Mouse (Mus musculus): Measurements from ENCODE around the gene C1ql4.

The C1ql4 gene

DNA sequence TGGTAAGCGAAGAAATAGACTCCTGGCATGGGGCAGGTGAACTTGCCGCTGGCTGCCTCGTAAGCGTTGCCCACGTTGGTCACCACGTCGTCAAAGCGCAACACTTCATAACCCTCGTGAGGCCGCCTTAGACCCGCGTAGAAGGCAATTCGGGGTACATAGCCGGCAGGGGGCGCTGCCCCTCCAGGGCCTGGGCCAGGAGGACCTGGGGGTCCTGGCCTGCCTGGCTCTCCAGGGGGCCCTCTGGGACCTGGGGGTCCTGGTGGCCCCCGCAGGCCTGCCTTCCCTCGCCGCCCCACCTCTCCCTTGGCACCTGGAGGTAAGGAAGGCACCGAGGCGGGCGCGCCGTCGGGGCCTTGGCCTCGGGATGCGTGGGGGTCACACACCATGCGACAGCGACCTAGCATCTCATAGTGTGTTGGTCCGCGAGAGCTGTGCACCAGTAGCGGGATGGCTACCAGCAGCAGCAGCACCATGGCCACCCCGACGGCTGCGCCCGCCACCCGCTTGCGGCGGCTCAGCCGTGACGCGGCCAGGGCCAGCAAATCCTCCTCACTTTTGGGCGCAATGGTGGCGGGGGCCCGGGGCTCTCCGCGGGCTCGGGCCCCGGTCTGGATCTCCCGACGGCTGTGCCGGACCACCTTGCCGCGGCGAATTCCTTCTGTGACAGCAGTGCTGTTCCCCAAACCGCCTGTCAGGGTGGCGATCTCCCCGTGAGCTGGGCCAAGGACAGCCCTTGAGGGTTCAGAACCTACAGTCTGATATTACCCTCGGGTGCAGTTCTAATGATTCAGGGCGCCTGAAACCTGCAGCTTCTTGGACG lies at the start of gene C1ql4:
C1ql4 (minus strand) TSS at position 565 of the 823 bp plus-strand sequence.
- in situ Hi-C loops (cut with MboI): no loop called here

DNA sequence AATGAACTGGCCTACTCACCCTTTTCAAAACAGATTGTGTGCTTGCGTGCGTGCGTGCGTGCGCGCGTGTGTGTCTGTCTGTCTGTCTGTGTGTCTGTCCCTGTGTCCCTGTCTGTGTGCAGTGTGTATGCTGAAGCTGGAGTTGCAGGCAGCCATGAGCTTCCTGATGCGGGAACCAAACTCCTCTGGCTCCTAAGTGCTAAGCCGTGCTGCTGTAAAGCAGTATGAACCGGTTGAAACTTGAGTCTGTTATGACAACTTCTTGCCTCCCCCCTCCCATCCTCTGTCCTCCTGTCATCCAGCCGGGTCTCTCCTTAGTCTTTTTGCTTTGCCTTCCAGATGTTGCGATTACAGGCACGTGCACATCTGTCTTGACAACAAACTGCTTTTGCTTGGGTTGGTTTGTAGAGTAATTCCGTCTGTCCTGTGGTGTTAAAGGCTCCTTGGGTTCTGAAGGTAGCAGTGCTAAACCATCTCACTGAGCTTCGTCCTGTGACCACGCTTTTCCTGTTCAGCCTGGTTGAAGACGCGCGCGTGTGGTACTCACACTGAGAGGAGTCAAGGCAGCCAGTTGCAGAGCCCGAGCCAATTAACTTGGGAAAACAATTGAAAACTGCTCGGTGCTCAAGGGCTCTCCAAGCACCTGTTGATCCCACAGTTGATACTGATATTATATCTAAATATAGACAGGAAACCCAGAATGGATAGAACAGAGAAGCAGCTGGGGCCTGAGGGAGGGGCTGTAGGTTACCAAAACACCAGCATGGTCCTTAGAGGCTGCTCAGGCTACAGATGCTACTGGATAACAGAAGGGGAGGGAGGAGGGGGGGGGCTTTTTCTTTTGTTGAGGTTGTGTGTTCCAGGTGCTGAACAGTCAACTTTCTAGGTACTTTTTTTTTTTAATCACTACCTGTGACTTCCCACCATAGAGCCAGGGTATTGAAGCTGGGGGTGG lies 42.6 kb upstream of the C1ql4 start:
- in situ Hi-C loops (cut with MboI): no loop called here

DNA sequence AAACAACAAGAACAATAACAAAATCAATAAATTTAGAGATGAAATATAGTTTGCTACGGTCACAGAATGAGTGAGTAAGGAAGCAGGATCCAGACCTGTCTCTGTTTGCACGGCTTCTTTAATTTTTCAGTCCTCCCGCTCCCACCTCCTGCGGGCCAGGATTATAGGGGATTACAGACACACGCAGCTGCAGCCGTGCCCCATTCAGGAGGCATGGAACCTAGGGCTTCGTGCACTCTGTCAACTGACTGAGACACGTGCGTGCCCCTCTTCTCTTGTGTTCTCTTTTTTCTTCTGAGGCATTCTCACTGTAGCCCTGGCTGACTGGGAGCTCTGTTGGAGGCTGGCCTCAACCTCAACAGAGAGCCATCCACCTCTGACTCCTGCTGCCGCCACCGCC lies 41.8 kb upstream of the C1ql4 start:
- in situ Hi-C loops (cut with MboI): no loop called here

DNA sequence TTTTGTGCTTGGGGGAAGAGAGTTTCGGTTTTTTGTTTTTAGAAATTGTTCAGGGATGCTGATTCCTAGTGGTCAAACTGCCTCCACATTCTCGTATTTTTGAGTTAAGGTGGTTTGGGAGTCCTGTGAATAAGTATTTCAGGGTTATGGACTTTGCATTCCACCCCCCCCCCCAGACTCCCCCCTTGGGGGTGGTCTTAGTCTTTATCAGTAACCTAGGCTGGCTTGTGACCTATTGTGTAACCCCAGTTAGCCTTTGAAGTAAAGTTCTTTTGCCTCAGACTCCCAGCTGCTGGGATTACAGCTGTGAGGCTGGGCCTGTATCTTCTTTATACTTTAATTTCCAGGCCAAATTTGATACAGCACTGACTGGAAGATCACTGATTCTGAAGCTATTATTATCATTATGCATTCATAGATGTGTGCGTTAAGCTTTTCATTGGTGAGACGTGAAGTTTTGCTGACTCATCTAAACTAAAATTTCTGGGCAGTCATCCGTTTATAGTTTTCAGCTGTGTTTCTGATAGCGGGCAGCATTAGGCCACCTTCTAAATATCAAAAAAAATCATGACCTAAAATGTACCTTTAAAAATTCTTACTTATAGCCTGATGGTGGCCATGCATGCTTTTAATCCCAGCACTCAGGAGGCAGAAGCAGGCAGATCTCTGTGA lies 40.4 kb upstream of the C1ql4 start:
- in situ Hi-C loops (cut with MboI): no loop called here

DNA sequence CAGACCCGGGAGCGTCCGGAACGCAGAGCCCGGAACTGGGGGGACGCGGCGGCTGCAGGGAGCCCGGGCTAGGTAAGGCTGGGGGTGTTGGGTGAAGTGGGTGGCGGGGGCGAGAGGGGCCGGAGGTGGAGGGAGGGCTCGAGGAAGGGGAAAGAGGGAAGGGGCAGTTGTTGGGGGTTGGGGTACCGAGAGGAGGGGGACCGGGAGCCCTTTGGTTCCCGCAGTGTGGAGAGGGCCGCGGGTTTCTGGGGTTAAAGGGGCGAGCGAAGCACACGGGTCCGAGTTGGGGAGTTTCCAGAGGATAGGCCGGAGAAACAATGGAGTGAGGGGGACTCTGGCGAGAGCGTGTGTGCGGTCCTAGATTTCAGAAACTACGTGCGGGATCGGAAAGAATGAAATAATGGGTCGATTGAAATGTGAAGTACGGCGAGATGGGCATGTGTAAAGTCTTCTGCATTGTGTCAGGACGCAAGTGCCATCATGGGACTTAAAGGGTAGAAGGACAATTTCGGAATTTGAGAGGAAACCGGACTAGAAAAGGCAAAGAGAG lies 39.3 kb upstream of the C1ql4 start:
- in situ Hi-C loops (cut with MboI): no loop called here

DNA sequence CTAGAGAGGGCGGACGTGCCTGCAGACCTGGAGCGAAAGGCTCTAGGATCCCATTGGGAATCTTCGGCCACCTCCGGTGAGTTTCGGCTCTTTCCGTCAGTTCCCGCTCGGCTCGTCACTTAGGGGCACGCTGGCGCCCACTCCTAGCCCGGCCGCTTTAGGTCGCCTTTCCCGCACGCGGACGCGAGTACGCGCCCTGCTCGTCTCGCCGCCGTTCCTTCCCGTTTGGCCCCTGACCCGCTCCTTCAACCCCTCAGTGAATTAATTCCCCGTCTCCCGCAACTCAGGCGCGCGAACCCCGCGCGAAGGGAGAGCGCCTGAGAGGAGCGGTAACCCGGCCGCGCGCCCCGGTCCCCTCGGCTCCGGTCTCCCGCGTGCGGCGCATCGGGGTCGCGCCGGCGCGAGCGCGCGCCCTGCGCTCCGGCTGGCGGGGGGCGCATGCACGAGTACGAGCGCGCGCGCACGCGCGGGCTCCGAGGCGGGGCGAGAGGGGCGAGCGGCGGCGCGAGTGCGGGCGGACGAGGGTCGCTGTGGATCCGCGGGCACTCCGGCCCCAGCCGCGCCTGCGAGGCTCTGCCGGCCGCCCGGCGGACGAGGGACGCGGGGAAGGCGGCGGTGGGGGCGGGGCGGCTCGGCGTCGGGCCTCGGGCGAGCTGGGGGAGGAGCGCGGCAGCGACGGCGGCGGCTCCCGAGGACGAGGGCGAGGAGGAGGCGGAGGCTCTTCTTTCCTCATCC lies 38.6 kb upstream of the C1ql4 start:
- in situ Hi-C loops (cut with MboI): no loop called here

DNA sequence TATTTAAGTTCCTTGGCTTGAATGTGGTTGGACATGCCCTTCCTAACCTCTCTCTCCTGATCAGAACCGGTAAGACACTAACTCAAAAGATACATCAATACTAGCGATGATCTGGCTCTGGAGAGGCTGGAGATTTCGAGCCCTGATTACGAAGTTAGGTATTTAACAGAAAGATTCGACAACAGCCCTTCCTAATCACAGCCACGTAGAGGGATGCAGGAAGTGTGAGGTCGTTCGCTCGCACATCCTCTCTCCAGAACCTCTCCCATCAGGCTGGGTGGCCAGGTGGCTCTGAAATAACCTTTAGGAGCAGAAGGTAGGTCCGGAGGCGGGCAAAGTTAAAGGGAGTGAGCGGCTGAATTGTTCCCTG lies 38.1 kb upstream of the C1ql4 start, which contains the start of gene Spats2:
Spats2 (plus strand) TSS at position 206 of the 370 bp plus-strand sequence.
- in situ Hi-C loops (cut with MboI): no loop called here

DNA sequence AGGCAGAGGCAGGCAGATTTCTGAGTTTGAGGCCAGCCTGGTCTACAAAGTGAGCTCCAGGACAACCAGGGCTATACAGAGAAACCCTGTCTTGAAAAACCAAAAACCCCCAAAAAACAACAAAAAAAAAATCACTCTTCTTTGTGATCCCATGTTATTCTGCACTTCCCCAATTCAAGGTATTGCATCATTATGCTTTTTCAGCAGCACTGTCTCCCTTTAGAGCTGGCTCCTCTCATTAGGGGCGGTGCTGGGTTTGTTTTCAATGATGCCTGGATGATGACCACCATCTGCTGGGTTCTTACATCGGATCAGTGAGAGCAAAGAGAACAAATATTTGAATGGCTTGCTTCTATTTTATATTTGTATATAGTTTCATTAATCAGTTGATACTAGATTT lies 35.0 kb upstream of the C1ql4 start:
- in situ Hi-C loops (cut with MboI): no loop called here

DNA sequence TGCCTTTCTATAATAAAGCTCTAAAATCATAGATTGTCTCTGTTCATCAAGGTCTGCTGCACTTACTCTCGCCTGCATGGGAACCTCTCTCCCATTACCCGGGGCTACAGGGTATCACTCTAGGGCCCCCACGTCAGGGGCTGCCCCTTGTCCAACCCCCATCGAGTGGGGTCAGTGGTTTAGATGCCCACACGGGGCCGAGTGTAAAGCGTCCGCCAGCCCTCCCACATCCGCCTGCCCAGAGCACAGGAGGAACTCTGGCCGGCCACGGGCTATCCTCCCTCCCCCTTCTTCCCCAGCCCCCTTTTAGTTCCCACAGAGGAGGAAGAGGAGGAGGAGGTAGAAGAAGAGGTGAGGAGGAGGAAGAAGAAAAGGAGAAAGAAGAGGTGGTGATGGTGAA lies 33.2 kb upstream of the C1ql4 start:
- in situ Hi-C loops (cut with MboI): no loop called here

DNA sequence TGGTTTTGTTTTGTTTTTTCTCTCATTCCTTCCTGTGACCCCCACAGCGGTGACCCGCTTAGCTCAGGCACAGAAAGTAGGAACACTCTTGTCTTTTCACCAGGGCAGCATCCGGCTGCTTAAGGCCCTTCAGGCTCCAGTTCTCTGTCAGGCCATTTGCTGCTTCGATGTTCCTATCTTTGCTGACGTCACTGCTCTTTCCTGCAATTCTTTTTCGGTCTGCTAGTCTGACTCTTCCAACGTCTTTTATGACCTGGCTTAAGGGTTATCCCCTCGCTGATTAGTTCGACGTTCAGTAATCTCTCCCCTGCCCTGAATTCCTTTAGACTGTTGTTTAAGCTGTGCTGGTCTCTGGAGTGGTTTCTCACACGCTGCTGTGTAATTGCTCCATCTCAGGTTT lies 28.9 kb upstream of the C1ql4 start:
- in situ Hi-C loops (cut with MboI): no loop called here

DNA sequence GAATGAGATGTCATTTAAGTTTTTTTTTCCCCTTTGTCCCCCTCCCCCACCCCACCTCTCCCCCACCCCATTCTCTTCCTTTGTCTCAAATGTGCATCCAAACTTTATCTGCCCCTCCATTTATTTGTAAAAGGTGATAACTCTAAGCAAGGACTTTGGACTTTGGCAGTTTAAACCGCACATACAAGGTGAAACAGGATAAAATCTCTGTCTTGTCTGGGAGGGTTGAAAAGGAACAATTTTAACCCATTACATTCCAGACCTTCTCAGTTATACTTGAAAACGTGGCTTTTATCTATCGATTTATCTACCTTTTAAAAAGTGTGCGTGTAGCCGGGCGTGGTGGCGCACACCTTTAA lies 27.4 kb upstream of the C1ql4 start:
- in situ Hi-C loops (cut with MboI): no loop called here

DNA sequence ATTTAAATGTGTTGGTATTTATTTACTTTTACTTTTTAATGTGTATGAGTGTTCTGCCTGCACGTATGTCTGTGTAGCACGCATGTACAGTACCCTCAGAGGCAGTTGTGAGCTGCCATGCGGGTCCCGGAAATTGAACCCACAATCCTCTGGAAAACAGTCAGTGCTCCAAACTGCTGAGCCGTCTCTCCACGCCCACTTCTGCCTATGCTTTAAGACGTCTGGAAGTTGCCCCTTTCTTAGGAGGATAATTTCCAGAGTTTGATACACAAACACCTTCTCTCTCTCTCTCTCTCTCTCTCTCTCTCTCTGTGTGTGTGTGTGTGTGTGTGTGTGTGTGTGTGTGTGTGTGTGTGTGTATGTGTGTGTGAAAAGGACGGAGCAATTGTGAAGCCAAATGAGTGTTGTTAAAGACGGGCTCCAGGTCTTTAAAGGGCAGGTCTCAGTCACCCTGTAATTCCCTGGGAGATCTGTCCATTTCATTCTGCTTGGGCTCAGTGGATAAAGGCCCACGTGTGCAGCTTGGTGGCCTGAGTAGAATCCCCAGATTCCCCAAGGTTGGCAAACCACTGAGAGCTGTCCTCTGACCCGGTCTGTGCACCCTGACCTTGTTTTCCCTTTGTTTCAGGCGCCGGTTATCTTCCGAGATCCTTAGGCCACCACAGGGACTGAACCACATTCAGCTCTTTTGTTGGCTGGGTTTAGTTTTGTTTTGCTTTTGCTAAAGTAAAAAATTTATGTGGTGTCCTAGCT lies 26.9 kb upstream of the C1ql4 start:
- in situ Hi-C loops (cut with MboI): no loop called here

DNA sequence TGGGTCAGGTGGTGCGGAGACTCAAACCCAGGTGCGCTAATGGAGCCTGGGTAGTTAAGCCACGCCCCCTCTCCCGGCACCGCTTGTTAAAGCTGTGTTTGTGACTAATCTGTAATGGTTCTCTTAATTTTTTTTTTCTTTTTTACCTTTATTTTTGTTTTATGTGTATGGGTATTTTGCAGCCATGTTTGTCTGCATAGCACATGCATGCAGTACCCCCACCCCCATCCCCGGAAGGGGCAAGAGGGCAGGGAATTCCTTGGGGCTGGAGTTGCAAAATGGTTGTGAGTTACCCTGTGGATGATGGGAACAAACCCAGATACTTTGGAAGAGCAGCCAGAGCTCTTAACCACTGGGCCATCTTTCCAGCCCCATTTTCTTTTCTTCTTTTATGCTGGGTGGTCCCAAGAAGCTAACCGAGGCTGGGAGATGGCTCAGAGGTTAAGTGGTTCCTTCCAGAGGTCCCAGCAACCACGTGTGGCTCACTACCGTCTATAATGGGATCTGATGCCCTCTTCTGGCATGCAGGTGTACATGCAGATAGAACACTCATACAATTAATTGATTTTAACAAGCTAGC lies 25.9 kb upstream of the C1ql4 start:
- in situ Hi-C loops (cut with MboI): no loop called here

DNA sequence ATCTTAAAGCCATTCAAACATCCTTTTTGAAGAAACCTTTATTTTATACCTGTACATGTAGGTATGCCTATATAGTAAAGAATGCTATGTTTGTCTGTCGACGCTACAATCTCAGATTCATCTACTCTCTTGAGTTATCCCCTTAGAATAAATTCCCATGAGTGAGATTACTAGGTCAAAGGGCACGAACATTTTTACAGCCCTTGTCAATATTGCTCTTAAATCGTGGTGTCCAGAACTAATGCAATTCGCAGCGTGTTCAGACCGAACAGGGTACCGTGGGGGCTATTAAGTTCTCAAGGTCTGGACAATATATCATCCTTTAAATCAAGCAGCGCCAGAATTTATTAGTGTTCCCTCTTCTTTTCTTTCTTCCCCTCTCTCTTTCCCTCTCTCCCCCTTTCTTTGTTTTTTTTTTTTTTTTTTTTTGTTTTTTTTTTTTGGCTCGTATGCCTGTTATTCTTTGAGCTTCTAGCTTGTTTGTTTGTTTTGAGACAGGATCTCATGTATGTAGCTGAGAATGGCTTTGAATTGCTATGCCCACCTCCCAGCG lies 25.3 kb upstream of the C1ql4 start:
- in situ Hi-C loops (cut with MboI): no loop called here

DNA sequence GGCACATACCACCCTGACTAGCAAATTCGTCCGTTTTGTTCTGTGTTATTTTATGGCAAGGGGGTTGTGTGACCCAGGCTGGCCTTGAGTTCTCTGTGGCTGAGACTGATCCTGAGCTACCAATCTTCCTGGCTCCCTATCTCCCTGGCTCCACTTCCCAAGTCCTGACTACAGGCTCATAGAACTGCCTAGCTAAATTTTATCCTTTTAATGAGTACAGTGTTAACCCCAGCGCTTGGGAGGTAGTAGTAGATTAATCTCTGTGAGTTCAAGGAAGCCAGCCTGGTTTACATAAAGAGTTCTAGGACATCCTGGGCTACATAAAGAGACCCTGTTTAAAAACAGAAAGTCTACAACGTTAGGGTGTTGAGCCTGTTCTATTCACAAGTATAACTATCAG lies 24.2 kb upstream of the C1ql4 start:
- in situ Hi-C loops (cut with MboI): no loop called here

DNA sequence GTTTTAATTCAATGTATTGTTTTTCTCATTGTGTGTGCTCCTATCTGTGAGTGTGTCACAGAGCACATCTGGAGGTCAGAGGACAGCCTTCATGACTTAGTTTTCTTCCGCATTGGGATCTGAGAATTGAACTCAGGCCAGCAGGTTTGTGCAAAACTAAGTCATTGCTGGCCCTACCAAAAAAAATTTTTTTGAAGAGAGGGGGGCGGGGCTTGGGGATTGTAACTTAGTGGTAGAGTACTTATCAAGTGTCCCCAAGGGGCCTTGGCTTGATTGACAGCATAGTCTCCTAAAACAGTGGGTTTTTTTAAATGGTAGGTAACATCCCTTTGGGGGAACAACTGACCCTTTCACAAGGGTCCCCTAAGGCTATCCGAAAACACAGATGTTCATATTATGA lies 23.5 kb upstream of the C1ql4 start:
- in situ Hi-C loops (cut with MboI): no loop called here

DNA sequence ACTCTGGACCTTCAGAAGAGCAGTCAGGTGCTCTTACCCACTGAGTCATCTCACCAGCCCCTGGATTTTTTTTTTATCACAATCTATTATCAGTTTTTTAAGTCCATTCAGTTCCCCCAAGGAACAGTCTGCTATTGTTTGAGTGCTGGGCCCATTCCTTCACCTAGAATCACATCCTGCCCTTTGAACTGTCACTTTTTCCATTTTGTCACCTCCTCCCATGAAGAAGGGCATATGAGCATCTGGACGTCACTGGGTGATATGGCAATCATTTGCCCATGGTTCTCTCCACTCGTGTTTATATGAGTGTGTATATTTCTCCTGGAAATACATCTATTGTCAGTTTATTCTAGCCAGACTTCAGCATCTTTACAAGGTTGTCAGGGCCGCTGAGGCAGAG lies 20.2 kb upstream of the C1ql4 start:
- in situ Hi-C loops (cut with MboI): no loop called here

DNA sequence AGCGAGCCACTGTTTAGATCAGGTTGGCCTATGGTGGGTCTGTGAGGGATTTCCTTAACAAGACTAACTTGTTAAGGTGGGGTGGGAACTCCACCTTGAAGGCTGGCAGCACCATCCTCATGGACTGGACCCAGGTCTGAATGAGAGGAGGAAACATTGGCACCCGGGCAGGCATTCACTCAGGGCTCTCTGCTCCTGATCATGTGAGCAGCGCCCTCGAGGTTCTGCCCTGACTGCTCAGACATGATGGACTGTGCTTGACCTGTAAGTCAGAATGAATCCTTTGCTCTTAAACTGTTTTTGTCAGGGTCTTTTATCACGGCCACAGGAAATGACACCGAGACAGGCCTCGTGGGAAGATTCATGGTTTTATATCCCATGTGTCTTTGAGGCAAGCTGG lies 17.6 kb upstream of the C1ql4 start:
- in situ Hi-C loops (cut with MboI): no loop called here

DNA sequence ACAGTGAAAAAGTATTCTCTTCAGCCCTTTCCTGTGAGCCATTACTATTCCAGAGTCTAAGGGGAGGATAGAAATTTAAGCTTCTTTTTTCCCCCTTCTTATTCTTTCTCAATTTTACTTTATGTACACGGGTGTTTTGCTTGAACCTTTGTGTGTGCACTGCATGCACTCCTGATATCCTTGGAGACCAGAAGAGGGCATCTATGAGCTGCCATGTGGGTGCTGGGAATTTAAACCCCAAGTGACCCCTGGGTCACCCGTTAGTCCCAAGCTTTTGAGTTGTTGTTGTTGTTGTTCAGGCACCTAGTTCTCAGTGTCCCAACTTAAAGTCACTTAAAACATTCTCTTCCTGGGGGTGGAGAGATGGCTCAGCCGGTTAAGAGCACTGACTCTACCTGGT lies 12.4 kb upstream of the C1ql4 start:
- in situ Hi-C loops (cut with MboI): no loop called here

DNA sequence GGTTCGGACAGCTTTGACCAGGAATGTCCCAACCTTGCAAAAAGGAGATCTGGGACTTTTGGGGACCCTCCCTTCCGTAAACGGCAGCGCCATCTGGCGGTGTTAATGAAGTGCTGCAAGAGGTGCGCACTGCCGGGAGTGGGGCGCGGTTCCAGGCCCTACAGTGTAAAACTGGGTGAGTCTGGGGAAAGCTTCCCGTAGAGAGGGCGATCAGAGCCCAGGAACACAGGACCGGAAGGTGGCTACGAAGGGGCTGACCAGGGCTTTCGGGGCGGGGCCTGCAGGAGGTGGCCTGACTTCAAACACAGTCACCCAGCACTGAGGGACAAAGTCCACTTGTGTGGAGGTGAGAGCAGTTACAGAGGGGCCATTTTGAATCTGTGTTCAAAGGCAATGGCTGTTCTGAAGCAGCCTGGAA lies 11.5 kb upstream of the C1ql4 start:
- in situ Hi-C loops (cut with MboI): no loop called here

All from mature B cell (primary cell).